Mouse (Mus musculus) MEL (cell line): ENCODE results near the gene Smg1.

Source experiments
- BHLHE40 ChIP-seq: IDR thresholded peaks from 2 replicates; pipeline ENCODE4 v1.6.1; 2012; ENCODE audit warnings: low read depth, mild to moderate bottlenecking, inconsistent platforms, low read length, improper control_type of control experiment, borderline replicate concordance
- CHD2 ChIP-seq: IDR thresholded peaks from 2 replicates; pipeline ENCODE4 v1.6.1; 2011; ENCODE audit warnings: low read length, improper control_type of control experiment
- CTCF ChIP-seq, 3 experiments: IDR thresholded peaks in 2 of 3; conservative IDR thresholded peaks in 1 of 3; 2 replicates each; pipeline ENCODE4 v1.5.1; 2011 to 2012; ENCODE audit warnings: low read length in 3 of 3, low read depth in 2 of 3, mild to moderate bottlenecking in 2 of 3, improper control_type of control experiment in 1 of 3, inconsistent platforms in 1 of 3, mixed read lengths in 1 of 3, moderate library complexity in 1 of 3; ENCODE audit not compliant: control insufficient read depth in 1 of 3, insufficient read depth in 1 of 3, poor library complexity in 1 of 3, severe bottlenecking in 1 of 3
- E2F4 ChIP-seq: IDR thresholded peaks from 2 replicates; pipeline ENCODE4 v1.6.1; 2011; ENCODE audit warnings: low read depth, low read length, improper control_type of control experiment, borderline replicate concordance
- EP300 ChIP-seq, 2 experiments: IDR thresholded peaks; 2 replicates each; pipeline ENCODE4 v1.6.1; 2011; ENCODE audit warnings: improper control_type of control experiment in 2 of 2, low read length in 2 of 2, low read depth in 1 of 2, mild to moderate bottlenecking in 1 of 2
- GATA1 ChIP-seq: IDR thresholded peaks from 2 replicates; pipeline ENCODE4 v1.6.1; 2011; ENCODE audit warnings: low read depth, low read length, improper control_type of control experiment
- HCFC1 ChIP-seq: IDR thresholded peaks from 2 replicates; pipeline ENCODE4 v1.6.1; 2012; ENCODE audit warnings: low read depth, mild to moderate bottlenecking, inconsistent platforms, low read length, improper control_type of control experiment, moderate library complexity
- MAX ChIP-seq: IDR thresholded peaks from 2 replicates; pipeline ENCODE4 v1.6.1; 2011; ENCODE audit warnings: low read length, improper control_type of control experiment
- MAZ ChIP-seq: IDR thresholded peaks from 2 replicates; pipeline ENCODE4 v1.6.1; 2012; ENCODE audit warnings: low read depth, mild to moderate bottlenecking, inconsistent platforms, low read length, improper control_type of control experiment
- NELFE ChIP-seq: IDR thresholded peaks from 2 replicates; pipeline ENCODE4 v1.6.1; 2011; ENCODE audit warnings: low read depth, low read length, improper control_type of control experiment
- POLR2A ChIP-seq, 2 experiments: IDR thresholded peaks; 2 replicates each; pipeline ENCODE4 v1.6.1; 2011 to 2012; ENCODE audit warnings: low read length in 2 of 2, mild to moderate bottlenecking in 2 of 2, control low read depth in 1 of 2, improper control_type of control experiment in 1 of 2, low read depth in 1 of 2, moderate library complexity in 1 of 2; ENCODE audit not compliant: control insufficient read depth in 1 of 2, insufficient read depth in 1 of 2, poor library complexity in 1 of 2
- UBTF ChIP-seq: IDR thresholded peaks from 2 replicates; pipeline ENCODE4 v1.6.1; 2012; ENCODE audit warnings: low read depth, mild to moderate bottlenecking, inconsistent platforms, low read length, improper control_type of control experiment, moderate library complexity, borderline replicate concordance; ENCODE audit not compliant: insufficient read depth
- USF1 ChIP-seq: IDR thresholded peaks from 2 replicates; pipeline ENCODE4 v1.6.1; 2014; ENCODE audit warnings: low read depth, mild to moderate bottlenecking, inconsistent platforms, low read length, improper control_type of control experiment, moderate library complexity
- ZC3H11A ChIP-seq: IDR thresholded peaks from 2 replicates; pipeline ENCODE4 v1.6.1; 2012; ENCODE audit warnings: low read depth, mild to moderate bottlenecking, inconsistent platforms, low read length, improper control_type of control experiment

DNA sequence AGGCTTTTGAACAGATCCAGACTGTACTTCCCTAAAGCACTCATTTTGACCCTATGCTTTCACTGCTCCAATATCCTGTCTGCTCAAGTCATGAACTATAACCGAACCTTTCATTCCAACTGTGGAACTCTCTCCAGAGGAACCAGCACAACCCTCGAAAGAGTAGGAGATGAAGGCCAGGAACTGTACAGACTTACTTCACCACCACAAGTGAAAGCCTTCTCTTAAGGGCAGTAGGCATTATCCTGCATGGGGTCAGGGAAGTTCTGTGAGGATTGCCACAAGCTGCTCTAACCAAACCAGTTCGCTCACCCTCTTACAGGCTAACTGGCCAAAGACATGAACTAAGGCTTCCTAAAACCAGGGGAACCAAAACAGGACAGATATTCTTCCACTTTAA is 132.3 kb downstream of the Smg1 start:
- TF ChIP-seq CHD2 (no peak), POLR2A (IDR thresholded peaks at IDR 0.05; ENCODE audit: control insufficient read depth in 1 of 2, insufficient read depth in 1 of 2, low read depth in 1 of 2, low read length in 2 of 2, poor library complexity in 1 of 2) (0 out of 4 replicates have a peak, but pooled peaks of 1 of the 2 experiments have one; percentile 30), NELFE (no peak), EP300 (IDR thresholded peaks at IDR 0.05; ENCODE audit: low read depth in 1 of 2, low read length in 2 of 2) (no peak), CTCF (IDR thresholded peaks at IDR 0.05 in 2 of 3, conservative IDR thresholded peaks at IDR 0.05 in 1 of 3; ENCODE audit: control insufficient read depth in 1 of 3, insufficient read depth in 1 of 3, low read depth in 2 of 3, low read length in 3 of 3, poor library complexity in 1 of 3, severe bottlenecking in 1 of 3) (no peak), MAX (no peak), GATA1 (no peak), USF1 (no peak), MAZ (no peak), E2F4 (no peak), UBTF (no peak), ZC3H11A (no peak), BHLHE40 (no peak), HCFC1 (no peak)
